Mouse (Mus musculus): ENCODE measurements around the gene Maco1.

GRCm38 (mm10) chr4:134884364-134884763 lies 31.2 kb upstream of the Maco1 start:
- no peak for TF ChIP-seq GATA1 (IDR thresholded peaks at IDR 0.05; ENCODE audit: low read length)
- no peak for TF ChIP-seq TAL1 (IDR thresholded peaks at IDR 0.05; ENCODE audit: low read length)

Data from erythroblast, embryonic 14.5 days (primary cell).